Mouse (Mus musculus): ENCODE data around the gene Top1.

Gene Top1

GRCm38 (mm10) chr2:160741580-160741979 is 95.9 kb downstream of the Top1 start:
- DNase-seq (ENCODE audit: low read depth, low spot score), result no peak

GRCm38 (mm10) chr2:160742161-160742609 is 96.5 kb downstream of the Top1 start:
- DNase-seq (ENCODE audit: low read depth, low spot score), result no peak

GRCm38 (mm10) chr2:160744040-160744822 is 98.5 kb downstream of the Top1 start:
- DNase-seq (ENCODE audit: low read depth, low spot score), result peak; percentile 45

GRCm38 (mm10) chr2:160744823-160745210 is 99.1 kb downstream of the Top1 start:
- no peak for DNase-seq (ENCODE audit: low read depth, low spot score)

GRCm38 (mm10) chr2:160745497-160745896 is 99.8 kb downstream of the Top1 start:
- DNase-seq (ENCODE audit: low read depth, low spot score), result no peak

- no peak for DNase-seq (ENCODE audit: low read depth, low spot score)
These were observed 100.9 kb downstream of the Top1 start for GRCm38 (mm10) chr2:160746637-160747036.

- no peak for DNase-seq (ENCODE audit: low read depth, low spot score)
These were observed 101.4 kb downstream of the Top1 start for GRCm38 (mm10) chr2:160747075-160747474.

GRCm38 (mm10) chr2:160756583-160757203 is 111.0 kb downstream of the Top1 start:
- DNase-seq (ENCODE audit: low read depth, low spot score), result no peak

GRCm38 (mm10) chr2:160760433-160761184 is 114.9 kb downstream of the Top1 start:
- DNase-seq (ENCODE audit: low read depth, low spot score), result no peak

- DNase-seq (ENCODE audit: low read depth, low spot score), result no peak
These were observed 118.1 kb downstream of the Top1 start for GRCm38 (mm10) chr2:160763816-160764215.

GRCm38 (mm10) chr2:160764386-160764785 is 118.7 kb downstream of the Top1 start:
- no peak for DNase-seq (ENCODE audit: low read depth, low spot score)

GRCm38 (mm10) chr2:160765096-160765495 is 119.4 kb downstream of the Top1 start:
- DNase-seq (ENCODE audit: low read depth, low spot score), result no peak

- no peak for DNase-seq (ENCODE audit: low read depth, low spot score)
These were observed 120.7 kb downstream of the Top1 start for GRCm38 (mm10) chr2:160766371-160766771.

GRCm38 (mm10) chr2:160767201-160767600 is 121.5 kb downstream of the Top1 start:
- no peak for DNase-seq (ENCODE audit: low read depth, low spot score)

- no peak for DNase-seq (ENCODE audit: low read depth, low spot score)
These were observed 122.5 kb downstream of the Top1 start for GRCm38 (mm10) chr2:160768097-160768695.

- no peak for DNase-seq (ENCODE audit: low read depth, low spot score)
These were observed 123.3 kb downstream of the Top1 start for GRCm38 (mm10) chr2:160768997-160769396.

GRCm38 (mm10) chr2:160770409-160770808 is 124.7 kb downstream of the Top1 start:
- DNase-seq (ENCODE audit: low read depth, low spot score), result no peak

- no peak for DNase-seq (ENCODE audit: low read depth, low spot score)
These were observed 125.2 kb downstream of the Top1 start for GRCm38 (mm10) chr2:160770871-160771270.

GRCm38 (mm10) chr2:160771325-160772276 is 125.9 kb downstream of the Top1 start:
- no peak for DNase-seq (ENCODE audit: low read depth, low spot score)

All from forelimb bud, embryonic 11.5 days (tissue).